Mouse (Mus musculus) testis, adult 2 months (tissue): ENCODE results near the gene Safb. TPM values are rescaled to one million over a fixed set of nuclear protein-coding genes. Genes with fewer than 3 reads are reported as not detected.

Experiments
- H3K27ac ChIP-seq: fragments of 200-500 bp; 2 replicates; pipeline ENCODE4 v1.5.1; 2012; ENCODE audit warnings: low read depth, low read length; ENCODE audit not compliant: control insufficient read depth, insufficient read depth
- H3K27me3 ChIP-seq: fragments of 200-500 bp; 2 replicates; pipeline ENCODE4 v1.6.1; 2012; ENCODE audit warnings: mild to moderate bottlenecking, low read length, moderate library complexity; ENCODE audit not compliant: control insufficient read depth, insufficient read depth
- H3K36me3 ChIP-seq: fragments of 200-500 bp; 2 replicates; pipeline ENCODE4 v1.6.1; 2012; ENCODE audit warnings: mild to moderate bottlenecking, low read length; ENCODE audit not compliant: control insufficient read depth, insufficient read depth
- H3K4me1 ChIP-seq: fragments of 200-500 bp; 2 replicates; pipeline ENCODE4 v1.6.1; 2012; ENCODE audit warnings: low read length; ENCODE audit not compliant: control insufficient read depth, insufficient read depth
- H3K4me3 ChIP-seq: fragments of 200-500 bp; 2 replicates; pipeline ENCODE4 v1.5.1; 2012; ENCODE audit warnings: low read depth, mild to moderate bottlenecking, low read length, moderate library complexity, mixed read lengths; ENCODE audit not compliant: control insufficient read depth
- CTCF ChIP-seq: fragments of 200-500 bp; IDR thresholded peaks from 2 replicates; pipeline ENCODE4 v1.5.1; 2012; ENCODE audit warnings: low read depth, mild to moderate bottlenecking, inconsistent platforms, low read length, moderate library complexity; ENCODE audit not compliant: control insufficient read depth, insufficient read depth, insufficient replicate concordance
- POLR2A ChIP-seq: fragments of 200-500 bp; IDR thresholded peaks from 2 replicates; pipeline ENCODE4 v1.6.1; 2012; ENCODE audit warnings: low read depth, mild to moderate bottlenecking, inconsistent platforms, low read length, moderate library complexity; ENCODE audit not compliant: control insufficient read depth
- polyA plus RNA-seq: library from polyadenylated mRNA; depleted of rRNA; stranded (reverse); fragments of >200 nt; gene quantifications from 2 replicates; pipeline ENCODE4 v1.2.3, GENCODE M21; 2012

The Safb gene
- polyA plus RNA-seq, 1 experiment: 116 TPM

GRCm38 (mm10) chr17:56561866-56562265 is 22.8 kb upstream of the Safb start:
- no peak for TF ChIP-seq CTCF
- TF ChIP-seq POLR2A: no peak
- Histone ChIP-seq H3K36me3 (no peaks in the 10 kb centered on the region; the same call in none of the 2 replicates), H3K27ac (no peak overlapping the region), H3K27me3 (no peaks in the 10 kb centered on the region), H3K4me3 (no peak overlapping the region), H3K4me1 (no peaks in the 10 kb centered on the region)

GRCm38 (mm10) chr17:56566293-56566692 is 18.3 kb upstream of the Safb start:
- Histone ChIP-seq H3K36me3 (peaks cover 3% of the 10 kb centered on the region), H3K4me1 (no peaks in the 10 kb centered on the region), H3K27me3 (no peaks in the 10 kb centered on the region), H3K4me3 (no peak overlapping the region), H3K27ac (no peak overlapping the region)
- TF ChIP-seq CTCF (no peak), POLR2A (no peak)

GRCm38 (mm10) chr17:56566918-56567317 is 17.7 kb upstream of the Safb start:
- Histone ChIP-seq H3K36me3 (peaks cover 3% of the 10 kb centered on the region), H3K27ac (no peak overlapping the region), H3K4me1 (no peaks in the 10 kb centered on the region), H3K27me3 (no peaks in the 10 kb centered on the region), H3K4me3 (no peak overlapping the region)
- no peak for TF ChIP-seq POLR2A
- no peak for TF ChIP-seq CTCF

GRCm38 (mm10) chr17:56567370-56567769 is 17.3 kb upstream of the Safb start:
- Histone ChIP-seq H3K4me3 (no peak overlapping the region), H3K4me1 (no peaks in the 10 kb centered on the region; the same call in 1 of the 2 replicates), H3K27ac (no peak overlapping the region), H3K36me3 (peaks cover 3% of the 10 kb centered on the region), H3K27me3 (no peaks in the 10 kb centered on the region)
- TF ChIP-seq POLR2A (no peak), CTCF (no peak)

DNA sequence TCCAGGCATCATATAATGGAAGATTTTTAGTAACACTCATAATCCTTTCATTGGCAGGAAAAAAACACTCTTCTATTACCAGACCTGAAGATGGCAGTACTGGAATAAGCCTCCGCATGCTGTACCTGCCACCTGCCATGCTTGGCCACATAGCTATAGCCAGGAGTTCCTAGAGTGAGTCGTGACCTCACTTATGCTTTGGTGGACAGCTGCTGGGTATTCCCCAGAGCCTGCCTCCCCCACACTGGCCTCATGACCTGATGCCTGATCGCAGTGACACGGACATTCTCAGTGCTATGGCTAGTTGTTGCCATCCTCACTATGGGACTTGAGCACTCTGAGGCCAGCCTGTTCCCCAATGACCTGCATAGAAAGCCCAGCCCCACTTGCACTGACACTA is 14.3 kb upstream of the Safb start:
- H3K27ac ChIP-seq: no peak overlapping the region
- no peaks in the 10 kb centered on the region for H3K27me3 ChIP-seq
- no peak overlapping the region for H3K4me3 ChIP-seq
- no peaks in the 10 kb centered on the region; the same call in 1 of the 2 replicates for H3K4me1 ChIP-seq
- TF ChIP-seq CTCF (no peak), POLR2A (no peak)
- H3K36me3 ChIP-seq: peaks cover 5% of the 10 kb centered on the region

GRCm38 (mm10) chr17:56572154-56572553 is 12.5 kb upstream of the Safb start:
- no peaks in the 10 kb centered on the region; the same call in 1 of the 2 replicates for H3K4me1 ChIP-seq
- TF ChIP-seq CTCF: no peak
- TF ChIP-seq POLR2A: no peak
- H3K27me3 ChIP-seq: no peaks in the 10 kb centered on the region
- peaks cover 5% of the 10 kb centered on the region for H3K36me3 ChIP-seq
- no peak overlapping the region for H3K4me3 ChIP-seq
- H3K27ac ChIP-seq: no peak overlapping the region

DNA sequence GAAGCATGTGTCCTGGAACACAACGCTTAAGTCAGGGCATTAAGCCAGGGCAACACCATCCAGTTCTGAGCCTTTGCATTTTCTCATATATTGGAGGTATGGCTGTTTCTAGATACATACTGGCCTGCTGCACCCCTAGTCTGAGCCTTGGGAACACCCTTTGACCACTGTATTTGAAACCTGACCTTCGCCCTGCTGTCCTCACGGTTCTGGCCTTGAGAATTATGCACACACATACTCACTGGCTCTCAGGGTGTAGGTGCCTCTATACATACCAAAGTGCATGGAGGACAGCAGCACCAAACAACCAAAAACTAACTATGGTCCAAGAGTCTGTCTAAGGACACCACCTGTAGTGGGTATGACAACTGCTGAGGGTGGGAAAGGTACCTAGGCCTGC is 11.7 kb upstream of the Safb start:
- Histone ChIP-seq H3K27me3 (no peaks in the 10 kb centered on the region), H3K27ac (no peak overlapping the region), H3K4me1 (no peaks in the 10 kb centered on the region; the same call in 1 of the 2 replicates), H3K4me3 (no peak overlapping the region), H3K36me3 (peaks cover 5% of the 10 kb centered on the region)
- TF ChIP-seq CTCF (no peak), POLR2A (no peak)

DNA sequence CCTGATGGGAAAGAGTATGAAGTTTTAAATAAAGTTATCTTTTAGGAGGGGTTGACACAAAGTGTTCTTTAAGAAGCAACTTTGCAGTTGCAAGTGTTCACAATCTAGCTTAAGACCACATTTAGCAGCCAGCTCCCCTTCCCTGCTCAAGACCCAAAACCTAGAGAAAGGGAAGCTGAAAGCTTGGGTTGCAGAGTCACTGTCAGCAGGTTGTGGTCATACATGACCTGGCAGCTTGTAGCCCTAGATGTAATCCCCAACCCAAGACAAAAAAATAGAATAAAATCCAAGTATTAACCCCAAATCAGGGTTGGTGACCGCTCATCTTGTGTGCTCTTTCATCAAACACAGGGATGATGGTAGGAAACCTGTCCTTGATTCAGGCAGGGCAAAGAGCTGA is 1.6 kb upstream of the Safb start:
- peaks cover 5% of the 10 kb centered on the region for H3K36me3 ChIP-seq
- TF ChIP-seq CTCF (no peak), POLR2A (no peak)
- H3K4me1 ChIP-seq: peaks cover 11% of the 10 kb centered on the region
- H3K27ac ChIP-seq: peak overlapping the region; percentile 43
- peak overlapping the region; percentile 99 for H3K4me3 ChIP-seq
- no peaks in the 10 kb centered on the region for H3K27me3 ChIP-seq
